Mouse (Mus musculus): ENCODE measurements around the gene C1ql2.

- no peak for TF ChIP-seq CTCF (IDR thresholded peaks at IDR 0.05; ENCODE audit: low read depth, low read length)
- TF ChIP-seq GATA1 (IDR thresholded peaks at IDR 0.05; ENCODE audit: borderline replicate concordance, low read length), result no peak
- no peak for TF ChIP-seq TAL1 (conservative IDR thresholded peaks at IDR 0.05; ENCODE audit: low read depth, low read length)
- TF ChIP-seq GATA2 (IDR thresholded peaks at IDR 0.05; ENCODE audit: borderline replicate concordance, low read depth, low read length), result no peak
- no peak for TF ChIP-seq POLR2AphosphoS5 (IDR thresholded peaks at IDR 0.05; ENCODE audit: insufficient replicate concordance, low read depth, low read length)
These were observed 44.7 kb downstream of the C1ql2 start for GRCm38 (mm10) chr1:120385029-120385571.
